Mouse (Mus musculus): ENCODE data around the gene Farsa. TPM values are rescaled to one million over a fixed set of nuclear protein-coding genes. Genes with fewer than 3 reads are reported as not detected.

Gene Farsa
- 107 and 109 TPM in 2 replicates for polyA plus RNA-seq (2015; fragmentation: Nextera tagmentation; extraction: Ambion mirVana)

- H3K4me2 ChIP-seq, result peak within 1 kb of the TSS; percentile 81
- H3K27me3 ChIP-seq, result no peaks in the 10 kb centered on the region
- H3K36me3 ChIP-seq, result peaks cover 29% of the 10 kb centered on the region
- WGBS, result under 1% methylated on average over 39 of the region's 39 CpGs
- H3K4me1 ChIP-seq (replicated peaks), result peaks cover 17% of the 10 kb centered on the region
- H3K4me3 ChIP-seq, result peak within 1 kb of the TSS; percentile 84
- H3K27ac ChIP-seq, result peak within 1 kb of the TSS; percentile 85
- peak; percentile 92 for ATAC-seq (ENCODE audit: low FRiP score)
- H3K9ac ChIP-seq, result peak within 1 kb of the TSS; percentile 82
- H3K9me3 ChIP-seq, result no peaks in the 10 kb centered on the region
Observed at GRCm38 (mm10) chr8:84856864-84857441, at the start of gene Farsa. TSS of gene Farsa (plus strand) at chr8:84856989.

GRCm38 (mm10) chr8:84809109-84809940, 47.5 kb upstream of the Farsa start:
- no peak for ATAC-seq (ENCODE audit: low FRiP score)

GRCm38 (mm10) chr8:84809941-84810280, 46.9 kb upstream of the Farsa start:
- peaks cover 66% of the 10 kb centered on the region for H3K27me3 ChIP-seq
- WGBS, result 72% methylated on average over 5 of the region's 5 CpGs
- no peak overlapping the region for H3K4me2 ChIP-seq
- no peaks in the 10 kb centered on the region for H3K9me3 ChIP-seq
- no peak overlapping the region for H3K9ac ChIP-seq
- H3K27ac ChIP-seq, result 0 out of 2 replicates have a peak overlapping the region, but pooled peaks have one; percentile 73
- no peak overlapping the region for H3K4me3 ChIP-seq
- no peaks in the 10 kb centered on the region for H3K36me3 ChIP-seq
- no peak for ATAC-seq (ENCODE audit: low FRiP score)
- H3K4me1 ChIP-seq (replicated peaks), result peaks cover 51% of the 10 kb centered on the region

More at GRCm38 (mm10) chr8:84809109-84809940, 47.5 kb upstream of the Farsa start:
- peaks cover 68% of the 10 kb centered on the region for H3K27me3 ChIP-seq
- no peak overlapping the region for H3K4me3 ChIP-seq
- no peaks in the 10 kb centered on the region for H3K9me3 ChIP-seq
- peak overlapping the region; percentile 73 for H3K27ac ChIP-seq
- H3K9ac ChIP-seq, result 0 out of 2 replicates have a peak overlapping the region, but pooled peaks have one; percentile 11
- H3K4me2 ChIP-seq, result no peak overlapping the region
- WGBS, result 49% methylated on average over 12 of the region's 12 CpGs
- no peaks in the 10 kb centered on the region for H3K36me3 ChIP-seq
- peaks cover 46% of the 10 kb centered on the region for H3K4me1 ChIP-seq (replicated peaks)

DNA sequence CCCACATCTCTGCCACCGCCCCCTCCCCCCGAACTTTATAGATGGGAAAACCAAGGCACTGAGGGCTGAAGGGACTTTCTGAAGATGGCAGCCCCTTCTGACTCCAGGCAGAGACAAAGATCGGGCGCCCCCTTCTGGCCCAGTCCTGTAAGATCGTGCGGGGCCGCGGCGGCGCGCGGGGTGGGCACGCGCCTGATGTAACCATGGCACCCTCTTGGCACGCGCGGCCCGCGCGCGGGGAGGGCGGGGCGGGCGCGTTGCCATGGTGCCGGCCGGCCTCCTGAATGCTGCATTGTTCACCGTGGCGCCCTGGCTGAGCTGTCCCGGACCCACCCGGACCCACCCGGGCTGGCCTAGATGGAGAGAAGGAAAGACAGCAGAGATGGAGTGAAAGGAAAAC, 45.9 kb upstream of the Farsa start:
- WGBS, result under 1% methylated on average over 32 of the region's 32 CpGs
- Histone ChIP-seq H3K4me1 (replicated peaks) (peaks cover 61% of the 10 kb centered on the region), H3K4me3 (peak overlapping the region; percentile 31), H3K9ac (peak overlapping the region; percentile 14; the same call in 1 of the 2 replicates), H3K36me3 (0 out of 2 replicates have a peak, but pooled peaks cover 3% of the 10 kb centered on the region), H3K27me3 (peaks cover 56% of the 10 kb centered on the region), H3K27ac (peak overlapping the region; percentile 58), H3K9me3 (no peaks in the 10 kb centered on the region), H3K4me2 (peak overlapping the region; percentile 54)
- peak; percentile 78 for ATAC-seq (ENCODE audit: low FRiP score)

DNA sequence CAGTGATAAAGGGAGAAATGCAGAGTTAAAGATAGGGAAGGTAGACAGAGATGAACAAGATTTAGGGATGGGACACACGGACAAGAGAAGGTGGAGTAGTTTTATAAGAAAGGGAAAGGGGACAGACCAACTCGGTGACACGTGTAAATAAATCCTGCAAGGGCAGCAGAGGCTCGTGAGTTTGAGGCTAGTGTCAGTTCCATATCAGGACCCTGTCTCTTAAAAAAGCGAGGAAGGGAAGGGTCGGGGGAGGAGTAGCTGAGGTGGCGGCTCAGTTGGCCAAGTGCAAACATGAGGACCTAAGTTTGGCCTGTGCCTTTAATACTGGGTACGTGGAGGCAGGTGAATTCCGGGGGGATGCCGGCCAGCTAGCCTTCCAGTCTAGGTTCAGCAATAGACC, 45.5 kb upstream of the Farsa start:
- Histone ChIP-seq H3K4me1 (replicated peaks) (peaks cover 61% of the 10 kb centered on the region), H3K9me3 (no peaks in the 10 kb centered on the region), H3K4me2 (peak overlapping the region; percentile 54), H3K36me3 (0 out of 2 replicates have a peak, but pooled peaks cover 5% of the 10 kb centered on the region), H3K27me3 (peaks cover 55% of the 10 kb centered on the region), H3K4me3 (peak overlapping the region; percentile 31), H3K27ac (peak overlapping the region; percentile 58), H3K9ac (peak overlapping the region; percentile 14; the same call in 1 of the 2 replicates)
- 16% methylated on average over 10 of the region's 10 CpGs for WGBS
- ATAC-seq (ENCODE audit: low FRiP score), result no peak

DNA sequence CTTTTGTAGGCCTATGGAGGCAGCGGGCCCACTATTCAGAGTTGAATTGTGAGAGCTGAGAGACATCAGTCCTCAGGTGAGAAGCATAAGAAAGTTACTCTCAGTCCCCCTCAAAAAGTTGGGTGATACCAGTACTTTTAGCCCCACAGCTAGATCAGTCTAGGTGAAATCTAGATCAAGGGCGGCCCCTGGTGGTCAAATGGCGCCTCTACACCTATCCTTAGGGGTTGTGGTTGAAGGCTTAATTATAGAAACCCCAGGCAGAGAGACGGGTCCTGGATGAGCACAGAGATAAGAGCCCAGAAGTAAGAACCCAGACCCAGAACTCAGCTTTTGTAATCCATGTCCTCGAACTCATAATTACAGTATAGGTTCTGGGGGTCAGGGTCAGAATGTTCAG, 43.7 kb upstream of the Farsa start:
- H3K27me3 ChIP-seq, result peaks cover 42% of the 10 kb centered on the region
- H3K4me1 ChIP-seq (replicated peaks), result peaks cover 61% of the 10 kb centered on the region
- no peak for ATAC-seq (ENCODE audit: low FRiP score)
- H3K4me2 ChIP-seq, result no peak overlapping the region
- 2% methylated on average over 5 of the region's 5 CpGs for WGBS
- H3K36me3 ChIP-seq, result 0 out of 2 replicates have a peak, but pooled peaks cover 5% of the 10 kb centered on the region
- no peak overlapping the region for H3K4me3 ChIP-seq
- H3K9ac ChIP-seq, result no peak overlapping the region
- no peak overlapping the region for H3K27ac ChIP-seq
- no peaks in the 10 kb centered on the region for H3K9me3 ChIP-seq

GRCm38 (mm10) chr8:84813830-84814229, 43.0 kb upstream of the Farsa start:
- Histone ChIP-seq H3K4me3 (no peak overlapping the region), H3K4me2 (no peak overlapping the region), H3K9ac (0 out of 2 replicates have a peak overlapping the region, but pooled peaks have one; percentile 14), H3K27ac (peak overlapping the region; percentile 80), H3K9me3 (no peaks in the 10 kb centered on the region), H3K36me3 (0 out of 2 replicates have a peak, but pooled peaks cover 5% of the 10 kb centered on the region), H3K27me3 (peaks cover 34% of the 10 kb centered on the region), H3K4me1 (replicated peaks) (peaks cover 55% of the 10 kb centered on the region)
- WGBS, result 89% methylated on average over 3 of the region's 3 CpGs
- no peak for ATAC-seq (ENCODE audit: low FRiP score)

- ATAC-seq (ENCODE audit: low FRiP score), result peak; percentile 5
- Histone ChIP-seq H3K27me3 (peaks cover 30% of the 10 kb centered on the region), H3K4me3 (no peak overlapping the region), H3K4me1 (replicated peaks) (peaks cover 51% of the 10 kb centered on the region), H3K27ac (peak overlapping the region; percentile 80), H3K9me3 (no peaks in the 10 kb centered on the region), H3K9ac (peak overlapping the region; percentile 19; the same call in 1 of the 2 replicates), H3K4me2 (no peak overlapping the region), H3K36me3 (0 out of 2 replicates have a peak, but pooled peaks cover 5% of the 10 kb centered on the region)
- 57% methylated on average over 11 of the region's 11 CpGs for WGBS
Observed at GRCm38 (mm10) chr8:84814240-84814554, 42.6 kb upstream of the Farsa start.

DNA sequence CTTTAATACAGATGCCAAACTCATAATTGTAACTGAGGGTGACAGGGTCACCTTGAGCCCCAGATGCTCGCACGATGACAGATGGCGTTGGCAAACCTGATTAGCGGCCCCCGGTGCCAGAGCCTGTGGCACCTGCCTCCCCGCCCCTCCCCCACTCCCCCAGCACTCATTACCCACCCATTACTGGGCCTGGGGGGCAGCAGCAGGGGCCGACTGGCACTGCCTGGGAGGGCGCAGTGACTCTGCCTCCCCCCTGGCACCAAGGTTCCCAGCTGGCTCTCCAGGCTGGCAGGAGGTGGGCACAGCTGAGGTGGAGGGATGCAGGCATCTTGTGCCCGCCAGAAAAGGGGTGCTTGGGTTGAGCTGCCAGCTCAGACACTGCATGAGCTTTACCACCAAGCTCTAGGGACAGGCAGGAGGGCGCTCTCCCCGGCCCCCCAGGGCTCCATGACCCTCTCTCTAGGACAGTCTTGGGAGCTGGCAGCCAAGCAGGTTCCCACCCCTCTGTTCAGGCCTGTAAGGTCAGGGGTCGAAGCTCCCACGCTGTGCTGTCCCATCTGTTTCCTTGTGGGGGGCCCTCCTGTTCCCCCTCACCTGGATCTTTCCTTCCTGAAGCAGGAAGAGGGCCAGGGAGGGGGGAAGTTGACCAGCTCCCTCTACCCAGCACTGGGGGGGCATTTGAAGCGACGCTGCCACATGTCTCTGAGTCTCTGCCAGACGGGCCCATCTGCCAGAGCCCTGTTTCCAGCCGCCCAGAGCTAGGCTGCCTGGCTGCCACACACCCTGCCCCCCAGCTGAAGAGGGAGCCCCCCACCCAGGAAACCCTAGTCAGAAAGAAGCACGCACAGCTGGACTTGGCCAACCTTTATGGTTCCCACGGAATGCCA, 42.0 kb upstream of the Farsa start:
- Histone ChIP-seq H3K27me3 (peaks cover 25% of the 10 kb centered on the region), H3K9me3 (no peaks in the 10 kb centered on the region), H3K27ac (peak overlapping the region; percentile 80), H3K4me3 (no peak overlapping the region), H3K4me1 (replicated peaks) (peaks cover 45% of the 10 kb centered on the region), H3K36me3 (0 out of 2 replicates have a peak, but pooled peaks cover 5% of the 10 kb centered on the region), H3K4me2 (no peak overlapping the region), H3K9ac (peak overlapping the region; percentile 19; the same call in 1 of the 2 replicates)
- WGBS, result 30% methylated on average over 19 of the region's 19 CpGs
- ATAC-seq (ENCODE audit: low FRiP score), result peak; percentile 41

DNA sequence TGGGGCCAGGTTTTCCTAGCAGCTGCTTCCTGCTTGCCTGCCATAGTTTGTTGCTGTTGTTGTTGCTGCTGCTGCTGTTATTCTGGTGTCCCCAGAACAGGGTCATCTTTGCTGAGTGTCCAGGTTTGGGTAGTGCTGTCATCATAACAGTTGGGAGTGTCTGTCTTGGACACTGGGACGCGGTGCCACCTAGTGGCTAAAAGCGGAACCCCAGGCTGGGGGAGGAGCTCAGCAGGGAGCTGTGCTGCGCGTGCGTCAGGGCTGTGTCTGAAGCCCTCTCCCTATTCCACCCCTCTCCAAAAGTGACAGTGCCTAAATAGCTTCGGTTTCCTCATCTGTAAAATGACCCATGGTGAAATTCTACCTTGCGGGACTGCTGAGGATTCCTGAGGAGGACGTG, 41.2 kb upstream of the Farsa start:
- no peak overlapping the region for H3K4me3 ChIP-seq
- H3K9ac ChIP-seq, result no peak overlapping the region
- H3K27me3 ChIP-seq, result peaks cover 25% of the 10 kb centered on the region
- 9% methylated on average over 9 of the region's 9 CpGs for WGBS
- H3K4me2 ChIP-seq, result no peak overlapping the region
- H3K9me3 ChIP-seq, result no peaks in the 10 kb centered on the region
- peak overlapping the region; percentile 80 for H3K27ac ChIP-seq
- H3K36me3 ChIP-seq, result 0 out of 2 replicates have a peak, but pooled peaks cover 5% of the 10 kb centered on the region
- ATAC-seq (ENCODE audit: low FRiP score), result peak; percentile 37; the same call in 1 of the 2 replicates
- H3K4me1 ChIP-seq (replicated peaks), result peaks cover 42% of the 10 kb centered on the region

- WGBS, result 77% methylated on average over 17 of the region's 17 CpGs
- Histone ChIP-seq H3K4me3 (no peak overlapping the region), H3K9ac (no peak overlapping the region), H3K9me3 (no peaks in the 10 kb centered on the region), H3K27me3 (peaks cover 25% of the 10 kb centered on the region), H3K27ac (peak overlapping the region; percentile 80), H3K36me3 (0 out of 2 replicates have a peak, but pooled peaks cover 5% of the 10 kb centered on the region), H3K4me1 (replicated peaks) (peaks cover 37% of the 10 kb centered on the region), H3K4me2 (no peak overlapping the region)
- no peak for ATAC-seq (ENCODE audit: low FRiP score)
Observed at GRCm38 (mm10) chr8:84816117-84816516, 40.7 kb upstream of the Farsa start.
